Mouse (Mus musculus) intestine, embryonic 16.5 days (tissue): Measurements from ENCODE around the gene Fam166b. TPM values are rescaled to one million over a fixed set of nuclear protein-coding genes. Genes with fewer than 3 reads are reported as not detected.

Experiments
- ATAC-seq: fragments of 200-750 bp; cut with Nextera tagmentation; 2 replicates; pipeline ENCODE4 v1.8.0; 2017; ENCODE audit warnings: moderate TSS enrichment, moderate library complexity
- H3K27ac ChIP-seq: fragments of 300-500 bp; sonication (generic); 2 replicates; pipeline ENCODE4 v1.5.1; 2014; ENCODE audit warnings: mild to moderate bottlenecking, low read length
- H3K27me3 ChIP-seq: fragments of 300-500 bp; sonication (generic); replicated peaks from 2 replicates; pipeline ENCODE4 v1.6.1; 2014; ENCODE audit warnings: low read length, control low read depth, mixed read lengths; ENCODE audit not compliant: control insufficient read depth, insufficient read depth
- H3K36me3 ChIP-seq: fragments of 300-500 bp; sonication (generic); 2 replicates; pipeline ENCODE4 v1.6.1; 2014; ENCODE audit warnings: low read length, control low read depth; ENCODE audit not compliant: control insufficient read depth, insufficient read depth
- H3K4me1 ChIP-seq: fragments of 300-500 bp; sonication (generic); 2 replicates; pipeline ENCODE4 v1.6.1; 2014; ENCODE audit warnings: low read length, control low read depth, mixed read lengths; ENCODE audit not compliant: control insufficient read depth, insufficient read depth
- H3K4me2 ChIP-seq: fragments of 300-500 bp; sonication (generic); 2 replicates; pipeline ENCODE4 v1.6.1; 2014; ENCODE audit warnings: low read depth, low read length, control low read depth
- H3K4me3 ChIP-seq: fragments of 300-500 bp; sonication (generic); 2 replicates; pipeline ENCODE4 v1.5.1; 2014; ENCODE audit warnings: mild to moderate bottlenecking, low read length
- H3K9ac ChIP-seq: fragments of 300-500 bp; sonication (generic); 2 replicates; pipeline ENCODE4 v1.6.1; 2014; ENCODE audit warnings: low read depth, low read length
- H3K9me3 ChIP-seq: fragments of 300-500 bp; sonication (generic); 2 replicates; pipeline ENCODE4 v1.6.1; 2016; ENCODE audit warnings: low read length, control low read depth; ENCODE audit not compliant: control insufficient read depth
- WGBS: fragments of 180-500 bp; shearing (Covaris S2); extraction: QIAGEN DNeasy Blood & Tissue Kit; methylation state at CpG from one replicate; pipeline ENCODE4 v1.1.7; 2014; 5-methylcytosine and 5-hydroxymethylcytosine counted together
- polyA plus RNA-seq: library from polyadenylated mRNA; unstranded; fragments of >200 nt; fragmentation: Nextera tagmentation; extraction: Ambion mirVana; gene quantifications from 2 replicates; pipeline ENCODE4 v1.2.1, GENCODE M21; 2015

The Fam166b gene
- polyA plus RNA-seq, 1 experiment from 2014 or later = 0.10 TPM

GRCm38 (mm10) chr4:43389390-43389789 is 39.5 kb downstream of the Fam166b start:
- Histone ChIP-seq H3K4me3 (no peak overlapping the region), H3K4me2 (no peak overlapping the region), H3K36me3 (no peaks in the 10 kb centered on the region), H3K27ac (no peak overlapping the region), H3K27me3 (no peaks in the 10 kb centered on the region), H3K9me3 (no peaks in the 10 kb centered on the region), H3K4me1 (peaks cover 20% of the 10 kb centered on the region), H3K9ac (no peak overlapping the region)
- 78% methylated on average over 2 of the region's 2 CpGs for WGBS
- ATAC-seq = no peak

DNA sequence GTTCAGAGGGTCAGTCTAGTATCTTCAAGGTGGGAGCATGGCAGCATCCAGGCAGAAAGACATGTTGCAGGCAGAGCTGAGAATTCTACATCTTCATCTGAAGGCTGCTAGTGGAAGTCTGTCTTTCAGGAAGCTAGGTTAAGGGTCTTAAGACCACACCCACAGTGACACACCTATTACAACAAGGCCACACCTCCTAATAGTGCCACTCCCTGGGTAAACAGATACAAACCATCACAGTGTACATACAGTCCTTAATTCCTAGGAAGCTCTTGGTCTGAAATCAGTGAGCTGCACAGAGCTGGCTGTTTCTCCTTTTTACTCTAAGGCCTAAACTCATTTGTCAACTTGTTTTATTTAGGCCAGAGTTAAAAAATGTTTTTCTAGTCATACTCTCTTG is 42.0 kb downstream of the Fam166b start:
- no peak overlapping the region for H3K4me3 ChIP-seq
- H3K36me3 ChIP-seq = no peaks in the 10 kb centered on the region
- H3K4me2 ChIP-seq = no peak overlapping the region
- H3K9ac ChIP-seq = no peak overlapping the region
- peaks cover 21% of the 10 kb centered on the region for H3K4me1 ChIP-seq
- no peak for ATAC-seq
- no peak overlapping the region for H3K27ac ChIP-seq
- H3K9me3 ChIP-seq = no peaks in the 10 kb centered on the region
- no peaks in the 10 kb centered on the region for H3K27me3 ChIP-seq

- Histone ChIP-seq H3K9ac (no peak overlapping the region), H3K9me3 (no peaks in the 10 kb centered on the region), H3K4me3 (no peak overlapping the region), H3K27ac (no peak overlapping the region), H3K4me1 (peaks cover 27% of the 10 kb centered on the region), H3K27me3 (no peaks in the 10 kb centered on the region), H3K36me3 (no peaks in the 10 kb centered on the region), H3K4me2 (no peak overlapping the region)
- ATAC-seq = no peak
- WGBS = 83% methylated on average over 3 of the region's 3 CpGs
Measured at GRCm38 (mm10) chr4:43384541-43384940, 44.4 kb downstream of the Fam166b start.

GRCm38 (mm10) chr4:43384083-43384460 is 44.9 kb downstream of the Fam166b start:
- Histone ChIP-seq H3K4me2 (no peak overlapping the region), H3K9ac (no peak overlapping the region), H3K27ac (no peak overlapping the region), H3K36me3 (no peaks in the 10 kb centered on the region), H3K9me3 (no peaks in the 10 kb centered on the region), H3K4me1 (peaks cover 26% of the 10 kb centered on the region), H3K27me3 (no peaks in the 10 kb centered on the region), H3K4me3 (no peak overlapping the region)
- 88% methylated on average over 5 of the region's 5 CpGs for WGBS
- ATAC-seq = no peak

GRCm38 (mm10) chr4:43383246-43384082 is 45.5 kb downstream of the Fam166b start:
- Histone ChIP-seq H3K4me1 (peaks cover 26% of the 10 kb centered on the region), H3K27ac (peak overlapping the region; percentile 34), H3K4me2 (peak overlapping the region; percentile 81), H3K9ac (peak overlapping the region; percentile 49), H3K4me3 (peak overlapping the region; percentile 27), H3K36me3 (no peaks in the 10 kb centered on the region), H3K9me3 (no peaks in the 10 kb centered on the region), H3K27me3 (no peaks in the 10 kb centered on the region)
- peak; percentile 12 for ATAC-seq
- WGBS = 64% methylated on average over 11 of the region's 11 CpGs

DNA sequence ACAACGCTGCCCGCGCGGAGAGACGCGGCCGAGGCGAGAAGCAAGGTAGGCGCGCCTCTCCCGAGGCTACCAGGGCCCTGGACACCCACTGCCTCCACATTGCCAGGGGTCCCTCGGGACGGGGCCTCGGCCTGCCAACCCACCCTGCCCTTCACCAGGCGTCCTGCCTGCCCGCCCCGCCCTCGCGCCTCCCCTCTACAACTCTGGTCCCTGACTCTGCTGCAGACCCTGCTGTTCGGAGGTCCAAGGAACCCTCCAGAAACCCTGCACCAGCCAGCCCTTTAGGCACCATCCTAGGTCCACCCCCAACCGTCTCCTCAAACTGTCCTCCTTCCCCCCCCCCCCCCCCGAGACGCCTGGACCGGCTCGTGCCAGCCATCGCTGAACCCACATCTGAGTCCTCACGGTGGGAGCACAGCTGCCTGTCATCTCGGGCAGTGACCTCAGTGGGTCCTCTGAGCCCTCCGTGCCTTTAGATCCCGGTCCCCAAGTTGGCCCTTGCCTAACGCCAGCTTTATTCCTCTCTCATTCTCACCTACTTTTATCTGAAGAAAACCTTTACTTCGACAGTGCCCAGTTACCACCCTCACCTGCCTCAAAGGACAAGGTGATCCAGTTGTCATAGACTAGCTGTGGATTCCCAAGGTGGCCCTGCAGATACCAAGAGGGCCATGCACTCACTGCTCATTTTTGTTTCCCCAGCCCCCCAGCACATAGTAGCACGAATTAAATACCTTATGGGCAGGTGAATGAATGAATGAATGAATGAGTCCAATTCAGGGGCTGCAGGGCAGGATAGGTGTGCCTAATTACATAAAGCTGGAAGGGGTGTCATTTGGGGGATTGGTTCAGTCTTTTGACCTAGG is 46.5 kb downstream of the Fam166b start:
- peaks cover 26% of the 10 kb centered on the region for H3K4me1 ChIP-seq
- no peaks in the 10 kb centered on the region for H3K9me3 ChIP-seq
- peak overlapping the region; percentile 81 for H3K4me2 ChIP-seq
- peak overlapping the region; percentile 92 for H3K9ac ChIP-seq
- H3K36me3 ChIP-seq = no peaks in the 10 kb centered on the region
- H3K27ac ChIP-seq = peak overlapping the region; percentile 84
- WGBS = 4% methylated on average over 30 of the region's 33 CpGs
- peak; percentile 63 for ATAC-seq
- peak overlapping the region; percentile 77 for H3K4me3 ChIP-seq
- H3K27me3 ChIP-seq = no peaks in the 10 kb centered on the region

DNA sequence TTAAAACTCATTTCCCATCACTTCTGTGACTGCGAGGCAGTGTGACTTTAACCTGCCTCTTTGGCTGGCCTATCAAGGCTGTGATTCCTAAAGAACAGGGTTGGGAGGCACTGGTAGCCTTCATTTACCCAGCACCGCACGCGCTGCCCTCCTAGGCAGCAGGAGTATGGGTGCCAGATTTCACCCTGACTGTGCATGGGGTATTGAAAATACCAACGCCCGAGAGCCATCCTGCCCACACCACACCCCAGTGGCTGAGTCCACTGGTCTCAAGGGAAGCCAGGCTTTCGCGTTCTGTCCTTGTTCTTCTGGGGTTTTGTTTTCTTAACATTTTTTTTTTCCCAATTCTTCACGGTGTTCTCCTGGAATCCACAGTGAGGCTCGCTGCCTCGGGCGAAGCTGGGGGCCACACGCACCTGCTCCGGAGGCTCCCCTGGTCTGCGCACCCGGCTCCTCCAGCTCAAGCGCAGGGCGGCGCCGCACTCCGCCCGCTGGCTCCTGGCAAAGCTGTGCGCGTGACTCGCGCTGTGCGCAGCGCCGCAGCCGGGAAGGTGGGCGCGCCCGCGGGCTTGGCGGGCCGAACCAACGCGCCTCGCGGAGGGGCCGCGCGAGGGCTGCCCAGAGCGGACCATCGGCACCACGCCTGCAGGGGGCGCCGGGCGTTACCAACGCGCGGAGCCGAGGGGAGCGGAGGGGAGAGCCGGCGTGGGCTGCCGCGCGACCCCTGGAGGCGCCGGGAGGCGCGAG is 47.4 kb downstream of the Fam166b start, which contains the start of gene Rusc2:
TSS of gene Rusc2 (plus strand) at position 572 of the 747 bp plus-strand sequence.
- Histone ChIP-seq H3K27ac (peak within 1 kb of the TSS; percentile 84), H3K27me3 (no peaks in the 10 kb centered on the region), H3K9ac (peak within 1 kb of the TSS; percentile 92), H3K9me3 (no peaks in the 10 kb centered on the region), H3K4me1 (peaks cover 22% of the 10 kb centered on the region), H3K4me3 (peak within 1 kb of the TSS; percentile 77), H3K36me3 (no peaks in the 10 kb centered on the region), H3K4me2 (peak within 1 kb of the TSS; percentile 81)
- ATAC-seq = peak; percentile 93
- WGBS = under 1% methylated on average over 62 of the region's 63 CpGs

DNA sequence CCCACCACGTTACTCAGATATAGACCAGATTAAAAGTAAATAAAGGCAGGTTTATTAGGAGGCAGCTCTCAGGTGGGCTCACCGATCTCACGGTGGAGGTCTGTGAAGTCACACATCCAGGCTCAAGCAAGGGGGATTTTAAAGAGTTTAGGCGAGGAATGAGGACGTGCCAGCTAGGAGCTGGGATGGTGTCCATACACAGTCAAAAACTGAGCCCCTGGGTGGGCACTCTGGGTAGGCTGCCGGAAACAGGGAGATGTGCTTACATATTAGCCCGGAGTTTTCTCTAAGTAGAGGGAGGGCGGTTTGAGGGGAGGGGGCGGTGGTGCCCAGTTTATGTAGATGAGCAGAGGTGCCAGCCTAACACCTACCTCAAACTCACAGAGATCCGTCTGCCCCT is 48.0 kb downstream of the Fam166b start:
- Histone ChIP-seq H3K27ac (peak overlapping the region; percentile 84), H3K9me3 (no peaks in the 10 kb centered on the region), H3K4me3 (peak overlapping the region; percentile 77), H3K36me3 (no peaks in the 10 kb centered on the region), H3K27me3 (no peaks in the 10 kb centered on the region), H3K4me2 (peak overlapping the region; percentile 81), H3K4me1 (peaks cover 19% of the 10 kb centered on the region), H3K9ac (peak overlapping the region; percentile 92)
- 34% methylated on average over 10 of the region's 10 CpGs for WGBS
- peak; percentile 3; the same call in 1 of the 2 replicates for ATAC-seq

GRCm38 (mm10) chr4:43379601-43380000 is 49.3 kb downstream of the Fam166b start:
- H3K36me3 ChIP-seq = no peaks in the 10 kb centered on the region
- H3K27ac ChIP-seq = peak overlapping the region; percentile 48; the same call in 1 of the 2 replicates
- H3K4me2 ChIP-seq = no peak overlapping the region
- H3K4me3 ChIP-seq = no peak overlapping the region
- H3K27me3 ChIP-seq = no peaks in the 10 kb centered on the region
- no peaks in the 10 kb centered on the region for H3K9me3 ChIP-seq
- no peak for ATAC-seq
- H3K4me1 ChIP-seq = peaks cover 19% of the 10 kb centered on the region
- H3K9ac ChIP-seq = no peak overlapping the region
- 81% methylated on average over 6 of the region's 6 CpGs for WGBS
